Mouse (Mus musculus) inflammation-experienced regulatory T-cells, adult 6 months (primary cell): ENCODE measurements around the gene Akap12. TPM values are rescaled to one million over a fixed set of nuclear protein-coding genes. Genes with fewer than 3 reads are reported as not detected.
A peak's percentile ranks its signal among the peaks of the same experiment; 100 is the strongest.

Experiments used
- ATAC-seq: one replicate; pipeline ENCODE4 v1.8.0; 2017
- polyA plus RNA-seq, 3 experiments: library from polyadenylated mRNA; unstranded; fragments of 100-300 nt; shearing (Covaris generic); gene quantifications; one replicate each; pipeline ENCODE4 v1.2.1; 2017

Gene Akap12
- polyA plus RNA-seq, 3 experiments from 2014 or later, result 7.4 to 7.8 (median 7.6) TPM

- ATAC-seq, result peak; percentile 60
Measured at GRCm38 (mm10) chr10:4357435-4357834, 91.3 kb downstream of the Akap12 start.

GRCm38 (mm10) chr10:4364618-4365017 lies 98.4 kb downstream of the Akap12 start:
- ATAC-seq, result no peak

- ATAC-seq, result no peak
Measured at GRCm38 (mm10) chr10:4370105-4370504, 103.9 kb downstream of the Akap12 start.

GRCm38 (mm10) chr10:4372011-4372410 lies 105.8 kb downstream of the Akap12 start:
- ATAC-seq, result peak; percentile 86

GRCm38 (mm10) chr10:4373558-4373957 lies 107.4 kb downstream of the Akap12 start:
- no peak for ATAC-seq

- ATAC-seq, result no peak
Measured at GRCm38 (mm10) chr10:4374239-4374638, 108.1 kb downstream of the Akap12 start.

- no peak for ATAC-seq
Measured at GRCm38 (mm10) chr10:4374734-4375133, 108.6 kb downstream of the Akap12 start.

- ATAC-seq, result no peak
Measured at GRCm38 (mm10) chr10:4375267-4375666, 109.1 kb downstream of the Akap12 start.

- no peak for ATAC-seq
Measured at GRCm38 (mm10) chr10:4376461-4376860, 110.3 kb downstream of the Akap12 start.

GRCm38 (mm10) chr10:4376931-4377330 lies 110.8 kb downstream of the Akap12 start:
- ATAC-seq, result no peak

GRCm38 (mm10) chr10:4380748-4381147 lies 114.6 kb downstream of the Akap12 start:
- ATAC-seq, result no peak

- no peak for ATAC-seq
Measured at GRCm38 (mm10) chr10:4384244-4384643, 118.1 kb downstream of the Akap12 start.

- ATAC-seq, result peak; percentile 79
Measured at GRCm38 (mm10) chr10:4386609-4387591, 120.7 kb downstream of the Akap12 start.

GRCm38 (mm10) chr10:4387701-4388383 lies 121.7 kb downstream of the Akap12 start, which contains the start of gene Zbtb2:
Zbtb2 (minus strand) TSS chr10:4388108.
- peak; percentile 2 for ATAC-seq

GRCm38 (mm10) chr10:4388384-4388745 lies 122.2 kb downstream of the Akap12 start:
- ATAC-seq, result no peak

- no peak for ATAC-seq
Measured at GRCm38 (mm10) chr10:4389036-4389435, 122.9 kb downstream of the Akap12 start.

- no peak for ATAC-seq
Measured at GRCm38 (mm10) chr10:4389461-4390112, 123.4 kb downstream of the Akap12 start.

GRCm38 (mm10) chr10:4390550-4390949 lies 124.4 kb downstream of the Akap12 start:
- no peak for ATAC-seq

- ATAC-seq, result no peak
Measured at GRCm38 (mm10) chr10:4391076-4391475, 124.9 kb downstream of the Akap12 start.

- ATAC-seq, result peak; percentile 51
Measured at GRCm38 (mm10) chr10:4391851-4392250, 125.7 kb downstream of the Akap12 start.

GRCm38 (mm10) chr10:4395321-4395720 lies 129.1 kb downstream of the Akap12 start:
- ATAC-seq, result no peak

- ATAC-seq, result no peak
Measured at GRCm38 (mm10) chr10:4398058-4398457, 131.9 kb downstream of the Akap12 start.

- ATAC-seq, result peak; percentile 86
Measured at GRCm38 (mm10) chr10:4404895-4405491, 138.8 kb downstream of the Akap12 start.
